Mouse (Mus musculus) kidney, embryonic 14.5 days (tissue): ENCODE results near the gene Piwil4. TPM values are rescaled to one million over a fixed set of nuclear protein-coding genes. Genes with fewer than 3 reads are reported as not detected.

Experiments
- ATAC-seq: fragments of 200-750 bp; cut with Nextera tagmentation; 2 replicates; pipeline ENCODE4 v1.8.0; 2017; ENCODE audit warnings: moderate number of reproducible peaks, mild to moderate bottlenecking, moderate TSS enrichment, moderate library complexity; ENCODE audit not compliant: low FRiP score, low TSS enrichment
- H3K27ac ChIP-seq: fragments of 300-500 bp; sonication (generic); 2 replicates; pipeline ENCODE4 v1.5.1; 2014; ENCODE audit warnings: low read depth, mild to moderate bottlenecking, low read length, moderate library complexity, mixed read lengths
- H3K27me3 ChIP-seq: fragments of 300-500 bp; sonication (generic); 2 replicates; pipeline ENCODE4 v1.6.1; 2014; ENCODE audit warnings: mild to moderate bottlenecking, low read length; ENCODE audit not compliant: control insufficient read depth, insufficient read depth
- H3K36me3 ChIP-seq: fragments of 300-500 bp; sonication (generic); 2 replicates; pipeline ENCODE4 v1.6.1; 2014; ENCODE audit warnings: low read length, mixed read lengths; ENCODE audit not compliant: control insufficient read depth, insufficient read depth
- H3K4me1 ChIP-seq: fragments of 300-500 bp; sonication (generic); 2 replicates; pipeline ENCODE4 v1.6.1; 2014; ENCODE audit warnings: low read length, mixed read lengths; ENCODE audit not compliant: control insufficient read depth, insufficient read depth
- H3K4me2 ChIP-seq: fragments of 300-500 bp; sonication (generic); replicated peaks from 2 replicates; pipeline ENCODE4 v1.6.1; 2014; ENCODE audit warnings: low read depth, mild to moderate bottlenecking, low read length
- H3K4me3 ChIP-seq: fragments of 300-500 bp; sonication (generic); 2 replicates; pipeline ENCODE4 v1.5.1; 2014; ENCODE audit warnings: mild to moderate bottlenecking, low read length
- H3K9ac ChIP-seq: fragments of 300-500 bp; sonication (generic); 2 replicates; pipeline ENCODE4 v1.6.1; 2014; ENCODE audit warnings: low read depth, mild to moderate bottlenecking, low read length, moderate library complexity
- H3K9me3 ChIP-seq: fragments of 300-500 bp; sonication (generic); 2 replicates; pipeline ENCODE4 v1.6.1; 2016; ENCODE audit warnings: low read length; ENCODE audit not compliant: control insufficient read depth
- WGBS: fragments of 180-500 bp; shearing (Covaris S2); extraction: QIAGEN DNeasy Blood & Tissue Kit; methylation state at CpG from one replicate; pipeline ENCODE4 v1.1.7; 2014; 5-methylcytosine and 5-hydroxymethylcytosine counted together
- polyA plus RNA-seq: library from polyadenylated mRNA; unstranded; fragments of >200 nt; fragmentation: Nextera tagmentation; extraction: Ambion mirVana; gene quantifications from 2 replicates; pipeline ENCODE4 v1.2.1, GENCODE M21; 2014

The Piwil4 gene
- not detected in 2 replicates for polyA plus RNA-seq

DNA sequence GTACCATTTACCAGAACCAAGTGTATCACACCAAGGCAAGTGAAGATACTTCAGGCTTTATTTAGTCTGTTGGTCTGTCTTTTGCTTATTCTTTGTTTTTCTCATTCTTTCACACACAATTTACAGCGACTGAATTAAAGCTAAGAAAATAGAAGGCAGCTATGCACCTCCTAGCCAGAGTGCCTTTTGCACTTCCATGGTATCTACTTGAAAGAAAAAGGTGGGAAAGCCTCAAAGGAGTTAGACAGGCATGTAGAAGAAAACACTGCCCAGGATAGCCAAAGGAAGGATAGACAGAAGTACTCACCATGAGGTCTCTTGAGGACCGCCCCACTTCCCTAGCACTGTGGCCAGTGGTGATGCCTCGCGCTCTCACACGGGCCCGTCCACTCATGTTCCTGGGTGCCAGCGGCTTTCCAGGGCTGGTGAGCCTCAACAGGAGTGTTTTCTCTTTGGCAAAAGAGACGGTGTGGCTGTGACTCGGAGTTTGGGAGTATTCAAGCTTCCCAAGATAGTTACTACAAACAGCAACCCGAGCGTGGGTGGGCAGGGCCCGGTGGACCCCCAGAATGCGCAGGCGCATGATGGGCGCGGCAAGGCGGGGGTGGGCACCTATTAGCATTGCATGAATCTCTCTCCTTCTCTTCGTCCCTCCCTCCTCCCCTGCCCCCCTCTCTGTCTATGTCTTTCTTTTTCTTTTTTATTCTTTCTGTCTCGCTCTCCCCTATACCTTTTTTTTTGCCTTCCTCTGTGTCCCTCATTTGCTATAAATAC, at the start of gene Piwil4:
Gene Piwil4 (minus strand): TSS at position 583 of the 774 bp plus-strand sequence.
- Histone ChIP-seq H3K27me3 (no peaks in the 10 kb centered on the region), H3K4me2 (no peak within 1 kb of the TSS), H3K9me3 (no peaks in the 10 kb centered on the region), H3K9ac (no peak within 1 kb of the TSS), H3K4me1 (no peaks in the 10 kb centered on the region), H3K4me3 (no peak within 1 kb of the TSS), H3K36me3 (no peaks in the 10 kb centered on the region), H3K27ac (no peak within 1 kb of the TSS)
- WGBS = 82% methylated on average over 19 of the region's 19 CpGs
- no peak for ATAC-seq

DNA sequence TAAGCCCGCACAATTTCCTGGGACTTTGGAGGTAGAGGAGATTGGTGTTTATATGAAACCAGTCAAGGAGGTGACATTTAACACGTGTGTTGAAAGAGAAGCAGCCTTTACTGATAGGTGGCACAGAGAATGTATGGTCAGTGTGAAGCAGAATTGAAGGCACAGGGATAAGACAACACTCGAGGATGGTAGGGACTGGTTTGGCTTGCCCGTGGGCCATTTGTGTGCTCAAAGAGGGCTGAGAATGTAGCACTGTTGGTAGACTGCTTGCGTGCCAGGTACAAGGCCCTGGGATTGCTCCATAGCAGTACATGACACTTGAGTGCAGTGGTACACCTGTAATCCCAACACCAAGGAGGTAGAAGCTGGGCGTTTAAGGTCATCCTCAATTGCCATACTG, 46.8 kb upstream of the Piwil4 start:
- peaks cover 49% of the 10 kb centered on the region for H3K36me3 ChIP-seq
- no peaks in the 10 kb centered on the region; the same call in 1 of the 2 replicates for H3K4me1 ChIP-seq
- H3K9me3 ChIP-seq = no peaks in the 10 kb centered on the region
- no peak overlapping the region for H3K27ac ChIP-seq
- H3K27me3 ChIP-seq = no peaks in the 10 kb centered on the region
- no peak for ATAC-seq
- WGBS = 90% methylated on average over 6 of the region's 6 CpGs
- no peak overlapping the region for H3K4me2 ChIP-seq
- no peak overlapping the region for H3K4me3 ChIP-seq
- H3K9ac ChIP-seq = no peak overlapping the region

DNA sequence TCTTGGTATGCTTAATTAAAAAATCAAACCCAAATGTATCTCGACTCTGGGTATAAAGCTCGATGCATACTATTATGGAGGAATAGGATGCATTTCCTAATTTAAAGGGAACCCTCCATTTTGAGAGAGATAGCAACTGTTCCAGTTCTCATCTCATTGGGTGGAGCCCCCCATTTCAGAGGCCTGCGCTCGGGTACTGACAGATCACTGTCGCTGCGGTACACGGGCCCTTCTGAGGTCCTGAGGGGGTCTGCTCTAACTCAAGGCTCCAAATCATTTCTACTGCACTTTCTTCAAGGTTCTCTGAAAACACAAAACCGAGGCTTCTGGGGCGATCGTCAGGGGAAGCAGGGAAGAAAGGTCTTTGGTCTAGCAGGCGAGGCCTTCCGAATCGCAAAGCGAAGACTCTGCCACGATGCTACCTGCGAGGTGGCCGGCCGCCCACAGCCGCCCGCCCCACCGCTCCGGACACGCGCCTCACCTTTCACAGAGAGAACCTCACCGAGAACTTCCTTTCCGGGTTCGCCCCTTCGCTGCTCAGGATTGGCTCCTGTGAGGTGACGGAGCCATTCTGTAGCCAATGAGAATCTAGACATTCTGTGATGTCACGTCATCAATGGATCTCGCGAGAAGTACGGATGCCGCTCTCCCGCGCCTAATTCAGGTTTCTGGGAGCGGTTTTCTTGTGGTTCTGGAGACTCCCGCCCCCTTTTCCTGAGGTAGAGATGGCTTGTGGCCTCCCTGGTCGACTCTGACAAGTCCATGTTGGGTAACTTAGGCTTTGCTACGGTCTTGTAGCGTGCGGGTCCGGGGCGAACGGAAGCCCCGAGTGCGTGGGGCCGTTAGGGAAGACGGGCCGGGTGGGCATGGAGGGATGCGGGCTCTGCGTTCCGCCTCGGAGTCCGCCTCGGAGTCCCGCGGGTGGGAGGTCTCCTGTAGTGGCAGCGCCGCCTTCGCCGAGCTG, 43.8 kb upstream of the Piwil4 start, which contains the start of the genes Mre11a and Ankrd49:
Gene Mre11a (plus strand): TSS at position 616 of the 964 bp plus-strand sequence.
Gene Ankrd49 (minus strand): TSS at position 818 of the 964 bp plus-strand sequence.
- Histone ChIP-seq H3K4me3 (peak within 1 kb of the TSS; percentile 88), H3K27ac (peak within 1 kb of the TSS; percentile 97), H3K27me3 (no peaks in the 10 kb centered on the region), H3K9ac (peak within 1 kb of the TSS; percentile 92), H3K4me2 (peak within 1 kb of the TSS; percentile 82), H3K4me1 (no peaks in the 10 kb centered on the region; the same call in 1 of the 2 replicates), H3K9me3 (no peaks in the 10 kb centered on the region), H3K36me3 (peaks cover 46% of the 10 kb centered on the region)
- WGBS = under 1% methylated on average over 62 of the region's 62 CpGs
- ATAC-seq = peak; percentile 99

DNA sequence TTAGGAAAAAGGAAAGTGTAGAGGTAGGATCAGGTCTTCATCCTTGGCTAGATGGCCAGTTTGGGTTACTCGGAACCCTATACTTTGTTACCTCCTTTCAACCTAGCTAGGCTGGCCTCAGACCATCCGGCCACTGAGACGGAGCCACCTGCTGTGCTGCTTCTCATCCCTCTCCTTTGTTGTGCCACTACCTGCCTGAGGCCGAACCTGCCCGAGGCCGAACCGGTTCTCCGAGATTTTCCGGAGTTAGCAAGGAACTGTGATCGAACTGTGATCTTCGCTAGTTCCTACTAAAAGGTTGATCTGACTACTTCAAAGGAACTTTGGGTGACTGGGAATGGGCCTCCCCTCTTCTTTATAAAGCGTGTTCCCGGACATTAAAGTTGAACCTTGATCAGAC, 37.8 kb upstream of the Piwil4 start:
- no peak overlapping the region for H3K9ac ChIP-seq
- H3K9me3 ChIP-seq = no peaks in the 10 kb centered on the region
- H3K4me1 ChIP-seq = no peaks in the 10 kb centered on the region
- H3K4me3 ChIP-seq = no peak overlapping the region
- peaks cover 22% of the 10 kb centered on the region; the same call in 1 of the 2 replicates for H3K36me3 ChIP-seq
- H3K27ac ChIP-seq = no peak overlapping the region
- H3K4me2 ChIP-seq = no peak overlapping the region
- no peak for ATAC-seq
- 32% methylated on average over 13 of the region's 13 CpGs for WGBS
- H3K27me3 ChIP-seq = no peaks in the 10 kb centered on the region

DNA sequence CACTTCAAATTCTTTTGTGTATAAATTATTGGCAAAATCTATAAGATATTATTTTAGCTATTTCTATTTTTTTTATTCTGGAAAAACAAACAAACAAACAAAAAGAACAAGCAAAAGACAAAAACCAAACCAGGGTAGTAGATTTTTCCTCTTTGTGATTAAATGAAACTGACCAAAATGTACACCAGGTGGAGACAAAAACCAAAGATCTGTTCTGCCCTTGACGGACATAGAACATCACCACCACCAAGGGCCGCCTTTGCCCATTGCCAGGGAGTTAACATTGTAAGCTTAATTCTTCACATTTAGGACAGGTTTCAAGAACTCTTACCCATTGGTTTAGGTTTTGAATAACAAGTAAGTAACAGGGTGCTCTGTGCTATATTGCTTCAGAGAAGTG, 33.3 kb upstream of the Piwil4 start:
- Histone ChIP-seq H3K4me3 (no peak overlapping the region), H3K4me2 (no peak overlapping the region), H3K27ac (no peak overlapping the region), H3K27me3 (0 out of 2 replicates have a peak, but pooled peaks cover 3% of the 10 kb centered on the region), H3K9me3 (no peaks in the 10 kb centered on the region), H3K4me1 (0 out of 2 replicates have a peak, but pooled peaks cover 3% of the 10 kb centered on the region), H3K36me3 (no peaks in the 10 kb centered on the region), H3K9ac (no peak overlapping the region)
- WGBS = 48% methylated on average over 2 of the region's 2 CpGs
- ATAC-seq = no peak

DNA sequence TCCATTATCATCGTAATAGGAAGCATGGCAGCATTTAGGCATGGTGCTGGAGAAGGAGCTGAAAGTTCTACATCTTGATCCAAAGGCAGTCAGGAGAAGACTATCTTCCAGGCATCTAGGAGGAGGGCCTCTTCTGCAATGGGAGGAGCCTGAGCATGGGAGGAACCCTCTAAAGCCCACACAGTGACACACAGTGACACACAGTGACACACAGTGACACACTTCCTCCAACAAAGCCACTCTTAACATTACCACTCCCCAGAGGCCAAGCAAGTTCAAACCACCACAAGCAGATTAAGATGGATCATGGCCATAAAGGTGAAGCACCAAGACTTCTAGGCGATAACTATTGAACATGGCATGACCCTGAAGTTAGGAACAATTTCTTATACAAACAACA, 31.5 kb upstream of the Piwil4 start:
- Histone ChIP-seq H3K4me1 (0 out of 2 replicates have a peak, but pooled peaks cover 3% of the 10 kb centered on the region), H3K9me3 (no peaks in the 10 kb centered on the region), H3K4me2 (no peak overlapping the region), H3K27ac (no peak overlapping the region), H3K36me3 (no peaks in the 10 kb centered on the region), H3K4me3 (no peak overlapping the region), H3K9ac (no peak overlapping the region), H3K27me3 (0 out of 2 replicates have a peak, but pooled peaks cover 3% of the 10 kb centered on the region)
- 89% methylated on average over 2 of the region's 2 CpGs for WGBS
- ATAC-seq = no peak

DNA sequence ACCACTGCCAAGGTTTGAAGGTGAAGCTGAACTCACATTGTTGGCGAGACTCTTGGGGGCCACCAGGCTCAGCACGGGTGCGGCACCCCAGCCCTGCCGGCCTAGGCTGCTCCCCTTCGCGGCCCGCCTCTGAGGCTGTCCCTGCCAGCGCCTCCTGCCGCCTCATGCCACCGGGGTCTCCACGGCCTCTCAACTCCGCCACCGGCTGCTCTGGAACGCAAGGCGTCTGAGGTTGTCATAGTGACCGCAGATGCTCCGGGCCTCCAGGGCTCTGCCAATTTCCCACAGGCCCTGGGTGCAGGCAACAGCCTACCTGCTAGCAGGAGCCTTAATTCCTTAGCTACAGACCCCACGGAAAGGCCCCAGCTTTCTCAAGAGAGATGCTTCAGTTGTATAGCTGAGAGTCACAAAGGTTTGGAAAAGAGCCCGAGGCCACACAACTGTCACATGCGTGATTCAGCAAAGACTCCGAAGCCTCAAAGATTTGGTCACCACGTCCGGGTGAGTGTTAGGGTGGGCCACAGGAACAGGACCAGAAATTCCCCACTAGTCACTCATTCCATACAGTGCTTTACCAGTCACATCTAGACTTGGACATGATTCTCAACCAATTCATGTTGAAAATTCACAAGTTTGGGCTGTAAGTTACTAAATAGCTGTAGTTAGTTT, 30.4 kb upstream of the Piwil4 start, which contains the start of gene 1700012B09Rik:
Gene 1700012B09Rik (minus strand): TSS at position 228 of the 669 bp plus-strand sequence.
- no peak within 1 kb of the TSS for H3K4me3 ChIP-seq
- H3K9me3 ChIP-seq = no peaks in the 10 kb centered on the region
- H3K27ac ChIP-seq = no peak within 1 kb of the TSS
- H3K27me3 ChIP-seq = 0 out of 2 replicates have a peak, but pooled peaks cover 3% of the 10 kb centered on the region
- H3K4me1 ChIP-seq = 0 out of 2 replicates have a peak, but pooled peaks cover 3% of the 10 kb centered on the region
- peak; percentile 43; the same call in 1 of the 2 replicates for ATAC-seq
- 17% methylated on average over 23 of the region's 23 CpGs for WGBS
- H3K36me3 ChIP-seq = no peaks in the 10 kb centered on the region
- H3K9ac ChIP-seq = peak within 1 kb of the TSS; percentile 31; the same call in 1 of the 2 replicates
- H3K4me2 ChIP-seq = no peak within 1 kb of the TSS

DNA sequence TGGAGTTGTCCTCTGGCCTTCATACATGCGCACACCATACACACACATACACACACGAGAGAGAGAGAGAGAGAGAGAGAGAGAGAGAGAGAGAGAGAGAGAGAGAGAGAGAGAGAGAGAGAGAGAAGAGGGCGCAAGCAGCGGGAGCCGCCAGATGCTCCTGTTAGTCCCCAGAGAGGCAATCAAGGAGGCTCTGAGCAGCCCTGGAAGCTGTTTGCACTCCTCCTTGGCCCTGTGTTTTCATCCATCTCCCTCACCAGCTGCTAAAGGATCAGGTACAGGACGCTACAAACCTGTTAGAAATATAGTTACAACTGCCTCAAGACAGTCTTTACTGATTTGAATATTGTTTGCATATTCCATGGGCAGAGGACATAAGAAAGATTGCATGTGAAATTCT, 29.3 kb upstream of the Piwil4 start:
- ATAC-seq = no peak
- H3K27ac ChIP-seq = no peak overlapping the region
- H3K4me1 ChIP-seq = 0 out of 2 replicates have a peak, but pooled peaks cover 3% of the 10 kb centered on the region
- WGBS = 70% methylated on average over 5 of the region's 6 CpGs
- no peak overlapping the region for H3K9ac ChIP-seq
- no peak overlapping the region for H3K4me3 ChIP-seq
- H3K4me2 ChIP-seq = no peak overlapping the region
- 0 out of 2 replicates have a peak, but pooled peaks cover 3% of the 10 kb centered on the region for H3K27me3 ChIP-seq
- no peaks in the 10 kb centered on the region for H3K36me3 ChIP-seq
- no peaks in the 10 kb centered on the region for H3K9me3 ChIP-seq
